Mouse (Mus musculus): ENCODE results near the gene Abcc5.
"Not testable (repeated sequence)": the region's sequence is repeated elsewhere in the genome, so short reads cannot be mapped to it uniquely, and the experiment has no call there.

Abcc5 gene

GRCm38 (mm10) chr16:20422938-20423730, 3.1 kb downstream of the Abcc5 start:
- no peak for DNase-seq (ENCODE audit: low spot score)

- no peak for DNase-seq (ENCODE audit: low spot score)
Observed at GRCm38 (mm10) chr16:20418054-20418453, 8.1 kb downstream of the Abcc5 start.

- no peak for DNase-seq (ENCODE audit: low spot score)
Observed at GRCm38 (mm10) chr16:20416262-20416661, 9.9 kb downstream of the Abcc5 start.

GRCm38 (mm10) chr16:20415804-20416203, 10.4 kb downstream of the Abcc5 start:
- DNase-seq (ENCODE audit: low spot score) = no peak

GRCm38 (mm10) chr16:20415211-20415610, 11.0 kb downstream of the Abcc5 start:
- DNase-seq (ENCODE audit: low spot score) = no peak

GRCm38 (mm10) chr16:20413870-20414331, 12.3 kb downstream of the Abcc5 start:
- no peak for DNase-seq (ENCODE audit: low spot score)

GRCm38 (mm10) chr16:20411958-20412570, 14.1 kb downstream of the Abcc5 start:
- DNase-seq (ENCODE audit: low spot score) = no peak

GRCm38 (mm10) chr16:20405335-20405734, 20.9 kb downstream of the Abcc5 start:
- DNase-seq (ENCODE audit: low spot score) = no peak

GRCm38 (mm10) chr16:20403327-20403726, 22.9 kb downstream of the Abcc5 start:
- no peak for DNase-seq (ENCODE audit: low spot score)

GRCm38 (mm10) chr16:20401592-20401991, 24.6 kb downstream of the Abcc5 start:
- no peak for DNase-seq (ENCODE audit: low spot score)

- no peak for DNase-seq (ENCODE audit: low spot score)
Observed at GRCm38 (mm10) chr16:20400707-20401591, 25.2 kb downstream of the Abcc5 start.

GRCm38 (mm10) chr16:20396851-20397250, 29.3 kb downstream of the Abcc5 start:
- no peak for DNase-seq (ENCODE audit: low spot score)

GRCm38 (mm10) chr16:20395216-20395907, 30.8 kb downstream of the Abcc5 start:
- DNase-seq (ENCODE audit: low spot score) = no peak

- no peak for DNase-seq (ENCODE audit: low spot score)
Observed at GRCm38 (mm10) chr16:20391753-20392152, 34.4 kb downstream of the Abcc5 start.

- DNase-seq (ENCODE audit: low spot score) = no peak
Observed at GRCm38 (mm10) chr16:20390233-20390632, 36.0 kb downstream of the Abcc5 start.

- no peak for DNase-seq (ENCODE audit: low spot score)
Observed at GRCm38 (mm10) chr16:20381031-20381430, 45.2 kb downstream of the Abcc5 start.

- no peak for DNase-seq (ENCODE audit: low spot score)
Observed at GRCm38 (mm10) chr16:20375341-20375740, 50.9 kb downstream of the Abcc5 start.

GRCm38 (mm10) chr16:20371731-20372130, 54.5 kb downstream of the Abcc5 start:
- no peak for DNase-seq (ENCODE audit: low spot score)

- DNase-seq (ENCODE audit: low spot score) = no peak
Observed at GRCm38 (mm10) chr16:20368221-20368620, 58.0 kb downstream of the Abcc5 start.

- DNase-seq (ENCODE audit: low spot score) = no peak
Observed at GRCm38 (mm10) chr16:20362121-20362520, 64.1 kb downstream of the Abcc5 start.

- DNase-seq (ENCODE audit: low spot score) = not testable (repeated sequence)
Observed at GRCm38 (mm10) chr16:20361496-20361895, 64.7 kb downstream of the Abcc5 start.
